Mouse (Mus musculus): ENCODE data around the gene Muc3. TPM values are rescaled to one million over a fixed set of nuclear protein-coding genes. Genes with fewer than 3 reads are reported as not detected.
"Not testable (repeated sequence)": the region's sequence is repeated elsewhere in the genome, so short reads cannot be mapped to it uniquely, and the experiment has no call there.

Muc3 gene
- polyA plus RNA-seq, 1 experiment from 2014 or later = not detected

- H3K9ac ChIP-seq = no peak overlapping the region
- no peak for ATAC-seq (replicated peaks; ENCODE audit: insufficient number of reproducible peaks, insufficient read depth, low FRiP score, low read depth)
- H3K9me3 ChIP-seq (replicated peaks) = no peaks in the 10 kb centered on the region
- WGBS = 66% methylated on average over 4 of the region's 4 CpGs
- no peak overlapping the region for H3K4me3 ChIP-seq
- no peak overlapping the region for H3K4me2 ChIP-seq
- peaks cover 10% of the 10 kb centered on the region for H3K4me1 ChIP-seq (replicated peaks)
- H3K36me3 ChIP-seq = no peaks in the 10 kb centered on the region
- H3K27ac ChIP-seq = no peak overlapping the region
- H3K27me3 ChIP-seq = no peaks in the 10 kb centered on the region
Measured at GRCm38 (mm10) chr5:137121280-137121679, 27.8 kb downstream of the Muc3 start.

- peaks cover 20% of the 10 kb centered on the region for H3K4me1 ChIP-seq (replicated peaks)
- ATAC-seq (replicated peaks; ENCODE audit: insufficient number of reproducible peaks, insufficient read depth, low FRiP score, low read depth) = no peak
- 75% methylated on average over 4 of the region's 4 CpGs for WGBS
- H3K9me3 ChIP-seq (replicated peaks) = no peaks in the 10 kb centered on the region
- H3K4me3 ChIP-seq = no peak overlapping the region
- no peak overlapping the region for H3K9ac ChIP-seq
- peaks cover 7% of the 10 kb centered on the region for H3K36me3 ChIP-seq
- H3K27ac ChIP-seq = no peak overlapping the region
- no peaks in the 10 kb centered on the region for H3K27me3 ChIP-seq
- H3K4me2 ChIP-seq = no peak overlapping the region
Measured at GRCm38 (mm10) chr5:137118878-137119277, 30.2 kb downstream of the Muc3 start.

- not testable (repeated sequence) for H3K4me2 ChIP-seq
- H3K4me1 ChIP-seq (replicated peaks) = peaks cover 20% of the 10 kb centered on the region
Measured at GRCm38 (mm10) chr5:137117994-137118393, 31.1 kb downstream of the Muc3 start.

GRCm38 (mm10) chr5:137116987-137117386 lies 32.1 kb downstream of the Muc3 start:
- ATAC-seq (replicated peaks; ENCODE audit: insufficient number of reproducible peaks, insufficient read depth, low FRiP score, low read depth) = no peak
- H3K36me3 ChIP-seq = peaks cover 21% of the 10 kb centered on the region
- H3K9me3 ChIP-seq (replicated peaks) = no peaks in the 10 kb centered on the region
- no peak overlapping the region for H3K4me3 ChIP-seq
- WGBS = 77% methylated on average over 2 of the region's 2 CpGs
- H3K4me1 ChIP-seq (replicated peaks) = peaks cover 17% of the 10 kb centered on the region
- no peak overlapping the region for H3K27ac ChIP-seq
- no peaks in the 10 kb centered on the region for H3K27me3 ChIP-seq
- H3K9ac ChIP-seq = no peak overlapping the region
- no peak overlapping the region for H3K4me2 ChIP-seq

More at GRCm38 (mm10) chr5:137117994-137118393, 31.1 kb downstream of the Muc3 start:
- not testable (repeated sequence) for ATAC-seq (replicated peaks; ENCODE audit: insufficient number of reproducible peaks, insufficient read depth, low FRiP score, low read depth); H3K4me3 ChIP-seq; H3K9me3 ChIP-seq (replicated peaks); H3K27ac ChIP-seq; H3K9ac ChIP-seq; H3K27me3 ChIP-seq
- WGBS = 87% methylated on average over 3 of the region's 3 CpGs
- peaks cover 16% of the 10 kb centered on the region for H3K36me3 ChIP-seq

- ATAC-seq (replicated peaks; ENCODE audit: insufficient number of reproducible peaks, insufficient read depth, low FRiP score, low read depth) = peak; percentile 67
- Histone ChIP-seq H3K4me1 (replicated peaks) (peaks cover 17% of the 10 kb centered on the region), H3K36me3 (peaks cover 24% of the 10 kb centered on the region), H3K4me2 (peak within 1 kb of the TSS; percentile 88), H3K27me3 (no peaks in the 10 kb centered on the region), H3K9ac (peak within 1 kb of the TSS; percentile 74), H3K4me3 (peak within 1 kb of the TSS; percentile 69), H3K27ac (peak within 1 kb of the TSS; percentile 77), H3K9me3 (replicated peaks) (no peaks in the 10 kb centered on the region)
- 4% methylated on average over 29 of the region's 29 CpGs for WGBS
Measured at GRCm38 (mm10) chr5:137115866-137116847, 33.0 kb downstream of the Muc3 start, which contains the start of gene Trim56. Trim56 (minus strand) TSS chr5:137116209.

DNA sequence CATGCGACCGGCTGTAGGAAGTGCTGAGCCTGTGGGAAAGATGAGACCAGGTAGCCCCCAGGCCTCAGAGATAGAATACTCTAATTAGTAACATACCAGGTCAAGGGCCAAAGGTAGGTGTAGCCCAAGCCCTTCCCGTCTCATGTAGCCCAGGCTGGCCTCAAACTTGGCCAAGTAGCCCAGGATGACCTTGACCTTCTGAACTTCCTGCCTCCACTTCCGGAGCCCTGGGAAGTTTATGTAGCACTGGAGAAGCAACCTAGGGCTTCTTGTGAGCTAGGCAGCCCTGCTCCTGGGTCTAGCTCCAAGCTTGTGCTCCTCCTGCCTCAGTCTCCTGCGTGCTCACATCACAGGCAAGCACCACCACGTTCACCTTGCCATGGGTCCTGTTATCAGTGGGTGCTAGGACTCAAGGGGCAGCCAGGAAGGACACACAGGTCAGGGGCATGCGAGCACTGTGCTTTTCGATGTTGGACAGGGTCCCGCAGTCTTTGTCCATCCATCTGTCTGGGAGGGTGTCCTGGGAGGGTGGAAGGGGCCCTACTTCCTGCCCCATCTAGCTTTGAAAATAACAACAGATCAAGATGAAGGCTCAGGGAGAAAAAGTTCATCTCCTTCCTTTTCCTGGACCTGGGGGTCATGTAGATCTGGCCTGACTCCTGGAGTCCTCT lies 34.1 kb downstream of the Muc3 start:
- H3K36me3 ChIP-seq = peaks cover 30% of the 10 kb centered on the region
- H3K4me2 ChIP-seq = peak overlapping the region; percentile 88
- peak overlapping the region; percentile 77; the same call in 1 of the 2 replicates for H3K27ac ChIP-seq
- peak overlapping the region; percentile 69 for H3K4me3 ChIP-seq
- WGBS = 74% methylated on average over 9 of the region's 9 CpGs
- no peaks in the 10 kb centered on the region for H3K9me3 ChIP-seq (replicated peaks)
- peaks cover 17% of the 10 kb centered on the region for H3K4me1 ChIP-seq (replicated peaks)
- peak overlapping the region; percentile 74; the same call in 1 of the 2 replicates for H3K9ac ChIP-seq
- H3K27me3 ChIP-seq = no peaks in the 10 kb centered on the region
- no peak for ATAC-seq (replicated peaks; ENCODE audit: insufficient number of reproducible peaks, insufficient read depth, low FRiP score, low read depth)

DNA sequence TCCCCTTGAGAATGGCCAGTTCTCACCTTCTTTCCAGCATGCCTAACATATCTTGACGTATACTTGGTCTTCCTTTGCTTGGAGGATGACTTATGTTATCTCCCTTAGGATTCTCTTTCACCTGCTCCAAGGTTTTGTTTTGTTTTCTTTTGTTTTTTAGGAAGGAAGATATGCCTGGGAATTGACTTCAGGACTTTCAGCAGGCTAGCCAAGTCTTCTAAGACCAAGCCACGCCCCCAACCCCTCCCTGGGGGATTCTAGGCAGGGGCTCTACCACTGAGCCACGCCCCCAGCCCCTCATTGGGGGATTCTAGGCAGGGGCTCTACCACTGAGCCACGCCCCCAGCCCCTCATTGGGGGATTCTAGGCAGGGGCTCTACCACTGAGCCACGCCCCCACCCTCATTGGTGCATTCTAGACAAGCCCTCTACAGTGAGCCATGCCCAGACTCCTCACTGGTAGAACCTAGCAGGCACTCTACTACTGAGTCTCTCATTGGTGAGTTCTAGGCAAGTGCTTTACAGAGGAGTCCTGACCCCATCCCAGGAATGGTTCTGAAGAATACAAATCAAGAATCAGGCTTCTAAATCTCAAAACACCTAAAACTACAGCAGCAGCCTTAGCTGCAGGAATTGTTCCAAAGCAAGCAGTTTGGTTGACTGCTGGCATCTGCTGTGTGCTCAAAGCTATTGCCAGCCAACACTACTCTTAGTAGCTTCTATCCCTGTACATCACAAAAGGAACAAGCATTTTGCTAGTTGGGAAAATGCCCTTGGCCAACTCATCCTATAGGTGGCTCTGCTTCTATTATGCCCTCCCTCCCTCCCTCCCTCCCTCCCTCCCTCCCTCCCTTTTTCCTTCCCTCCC lies 37.3 kb downstream of the Muc3 start:
- 84% methylated on average over 5 of the region's 5 CpGs for WGBS
- no peaks in the 10 kb centered on the region for H3K27me3 ChIP-seq

DNA sequence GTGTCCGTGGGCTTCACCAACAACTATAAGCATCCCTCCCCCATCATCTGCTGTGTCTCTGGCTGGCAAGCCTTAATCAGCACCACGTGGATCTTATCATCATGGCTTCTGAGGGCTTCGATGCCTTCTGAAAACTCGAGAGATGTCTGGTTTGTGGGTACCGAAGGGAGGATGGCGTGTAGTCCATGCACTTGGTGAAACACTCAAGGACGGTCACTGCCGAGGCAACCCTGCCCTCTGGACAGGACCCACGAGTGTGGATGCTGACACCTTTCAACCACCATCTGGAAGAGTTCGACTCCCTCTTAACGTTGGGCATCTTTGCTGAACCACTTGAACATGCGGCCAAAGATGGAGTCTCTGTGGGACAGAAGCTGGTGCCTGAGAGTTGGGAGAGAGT lies 38.3 kb downstream of the Muc3 start:
- no peaks in the 10 kb centered on the region for H3K27me3 ChIP-seq
- no peaks in the 10 kb centered on the region for H3K9me3 ChIP-seq (replicated peaks)
- no peak overlapping the region for H3K4me2 ChIP-seq
- 86% methylated on average over 12 of the region's 12 CpGs for WGBS
- H3K4me3 ChIP-seq = no peak overlapping the region
- no peak overlapping the region for H3K9ac ChIP-seq
- H3K4me1 ChIP-seq (replicated peaks) = peaks cover 15% of the 10 kb centered on the region
- peaks cover 30% of the 10 kb centered on the region for H3K36me3 ChIP-seq
- no peak for ATAC-seq (replicated peaks; ENCODE audit: insufficient number of reproducible peaks, insufficient read depth, low FRiP score, low read depth)
- no peak overlapping the region for H3K27ac ChIP-seq

More for the DNA sequence above, 37.3 kb downstream of the Muc3 start:
- Histone ChIP-seq H3K9me3 (replicated peaks) (no peaks in the 10 kb centered on the region), H3K27ac (no peak overlapping the region), H3K36me3 (peaks cover 30% of the 10 kb centered on the region), H3K4me2 (no peak overlapping the region), H3K4me3 (no peak overlapping the region), H3K9ac (no peak overlapping the region), H3K4me1 (replicated peaks) (peaks cover 17% of the 10 kb centered on the region)
- no peak for ATAC-seq (replicated peaks; ENCODE audit: insufficient number of reproducible peaks, insufficient read depth, low FRiP score, low read depth)

DNA sequence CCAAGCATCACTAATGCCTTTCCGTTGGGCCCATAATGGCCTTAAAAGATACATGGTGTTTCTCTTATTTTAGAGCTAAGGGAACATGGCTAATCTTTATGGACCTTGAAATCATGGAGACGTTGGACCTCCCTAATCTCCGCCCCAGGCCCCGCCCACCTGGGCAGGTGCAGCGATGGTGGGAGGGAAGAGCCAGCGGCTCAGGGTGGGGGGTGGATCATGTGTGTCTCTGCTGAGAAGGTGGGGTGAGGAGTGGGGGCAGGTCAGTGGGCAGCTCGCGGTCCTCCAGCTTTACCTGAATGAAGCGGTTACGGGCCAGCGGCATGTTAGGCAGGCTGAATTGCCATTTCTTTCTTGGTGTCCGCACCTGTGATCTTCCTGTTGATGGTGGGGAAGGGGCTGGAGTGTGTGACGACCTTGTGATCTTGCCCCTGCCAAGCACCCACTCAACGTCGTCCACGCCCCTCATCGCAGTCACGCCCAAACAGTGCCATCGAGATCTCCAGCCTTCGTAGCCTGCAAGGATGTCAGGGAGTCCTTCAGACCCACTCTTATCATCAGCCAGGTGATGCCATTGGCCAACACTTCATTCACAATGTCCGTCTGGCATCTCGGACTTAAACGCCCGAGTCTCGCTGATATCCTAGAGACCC lies 39.1 kb downstream of the Muc3 start:
- H3K9me3 ChIP-seq (replicated peaks) = no peaks in the 10 kb centered on the region
- no peak overlapping the region for H3K4me3 ChIP-seq
- H3K27ac ChIP-seq = no peak overlapping the region
- no peak overlapping the region for H3K9ac ChIP-seq
- no peaks in the 10 kb centered on the region for H3K27me3 ChIP-seq
- peaks cover 30% of the 10 kb centered on the region for H3K36me3 ChIP-seq
- H3K4me1 ChIP-seq (replicated peaks) = peaks cover 9% of the 10 kb centered on the region
- H3K4me2 ChIP-seq = no peak overlapping the region
- 54% methylated on average over 25 of the region's 25 CpGs for WGBS
- no peak for ATAC-seq (replicated peaks; ENCODE audit: insufficient number of reproducible peaks, insufficient read depth, low FRiP score, low read depth)

DNA sequence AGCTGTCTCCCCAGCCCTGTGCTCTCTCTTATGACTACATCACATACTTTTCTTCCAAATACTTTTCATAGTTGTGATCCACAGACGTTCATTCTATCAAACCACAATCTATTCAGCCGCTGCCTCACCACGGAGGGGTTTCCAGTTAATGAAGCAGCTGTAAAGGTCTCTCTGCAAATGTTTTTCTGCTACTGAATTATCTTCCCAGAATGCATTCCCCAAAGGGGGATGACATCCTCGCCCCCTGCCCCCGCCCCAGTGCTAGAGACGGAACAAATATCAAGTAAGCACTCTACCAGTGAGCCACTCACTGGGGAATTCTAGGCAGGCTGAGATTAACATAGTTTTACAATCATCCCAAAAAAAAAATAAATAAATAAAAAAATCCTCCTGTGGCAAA lies 41.0 kb downstream of the Muc3 start:
- no peak overlapping the region for H3K27ac ChIP-seq
- H3K9me3 ChIP-seq (replicated peaks) = no peaks in the 10 kb centered on the region
- no peak overlapping the region for H3K9ac ChIP-seq
- peaks cover 9% of the 10 kb centered on the region for H3K4me1 ChIP-seq (replicated peaks)
- H3K4me2 ChIP-seq = no peak overlapping the region
- no peaks in the 10 kb centered on the region for H3K27me3 ChIP-seq
- H3K36me3 ChIP-seq = peaks cover 16% of the 10 kb centered on the region
- ATAC-seq (replicated peaks; ENCODE audit: insufficient number of reproducible peaks, insufficient read depth, low FRiP score, low read depth) = no peak
- no peak overlapping the region for H3K4me3 ChIP-seq
- 48% methylated on average over 6 of the region's 6 CpGs for WGBS

Measured in heart, embryonic 15.5 days (tissue).